Mouse (Mus musculus) embryonic facial prominence, embryonic 10.5 days (tissue): Measurements from ENCODE around the gene Eef1e1. TPM values are rescaled to one million over a fixed set of nuclear protein-coding genes. Genes with fewer than 3 reads are reported as not detected.
A peak's percentile ranks its signal among the peaks of the same experiment; 100 is the strongest.
"Not testable (repeated sequence)": the region's sequence is repeated elsewhere in the genome, so short reads cannot be mapped to it uniquely, and the experiment has no call there.

Experiments
- DNase-seq: peaks from one replicate; pipeline ENCODE4 v3.0.0-alpha.2; 2017; ENCODE audit warnings: low spot score
- H3K27ac ChIP-seq: fragments of 300-500 bp; sonication (generic); replicated peaks from 2 replicates; pipeline ENCODE4 v1.5.1; 2016; ENCODE audit warnings: mild to moderate bottlenecking
- H3K27me3 ChIP-seq: fragments of 300-500 bp; sonication (generic); replicated peaks from 2 replicates; pipeline ENCODE4 v1.6.1; 2016; ENCODE audit warnings: low read depth, mild to moderate bottlenecking; ENCODE audit not compliant: poor library complexity, severe bottlenecking
- H3K36me3 ChIP-seq: fragments of 300-500 bp; sonication (generic); replicated peaks from 2 replicates; pipeline ENCODE4 v1.6.1; 2016; ENCODE audit warnings: mild to moderate bottlenecking, moderate library complexity
- H3K4me1 ChIP-seq: fragments of 300-500 bp; sonication (generic); 2 replicates; pipeline ENCODE4 v1.6.1; 2016
- H3K4me3 ChIP-seq: fragments of 300-500 bp; sonication (generic); 2 replicates; pipeline ENCODE4 v1.5.1; 2016; ENCODE audit warnings: mild to moderate bottlenecking, moderate library complexity
- H3K9me3 ChIP-seq: fragments of 300-500 bp; sonication (generic); 2 replicates; pipeline ENCODE4 v1.6.1; 2016; ENCODE audit warnings: mild to moderate bottlenecking
- WGBS: fragments of 180-500 bp; shearing (Covaris S2); methylation state at CpG from one replicate; pipeline ENCODE4 v1.1.7; 2016; 5-methylcytosine and 5-hydroxymethylcytosine counted together
- polyA plus RNA-seq: library from polyadenylated mRNA; unstranded; fragments of >200 nt; fragmentation: Nextera tagmentation; extraction: Ambion mirVana; gene quantifications from 2 replicates; pipeline ENCODE4 v1.2.1, GENCODE M21; 2016

Eef1e1 gene
- 65.0 and 69.5 TPM in 2 replicates for polyA plus RNA-seq

DNA sequence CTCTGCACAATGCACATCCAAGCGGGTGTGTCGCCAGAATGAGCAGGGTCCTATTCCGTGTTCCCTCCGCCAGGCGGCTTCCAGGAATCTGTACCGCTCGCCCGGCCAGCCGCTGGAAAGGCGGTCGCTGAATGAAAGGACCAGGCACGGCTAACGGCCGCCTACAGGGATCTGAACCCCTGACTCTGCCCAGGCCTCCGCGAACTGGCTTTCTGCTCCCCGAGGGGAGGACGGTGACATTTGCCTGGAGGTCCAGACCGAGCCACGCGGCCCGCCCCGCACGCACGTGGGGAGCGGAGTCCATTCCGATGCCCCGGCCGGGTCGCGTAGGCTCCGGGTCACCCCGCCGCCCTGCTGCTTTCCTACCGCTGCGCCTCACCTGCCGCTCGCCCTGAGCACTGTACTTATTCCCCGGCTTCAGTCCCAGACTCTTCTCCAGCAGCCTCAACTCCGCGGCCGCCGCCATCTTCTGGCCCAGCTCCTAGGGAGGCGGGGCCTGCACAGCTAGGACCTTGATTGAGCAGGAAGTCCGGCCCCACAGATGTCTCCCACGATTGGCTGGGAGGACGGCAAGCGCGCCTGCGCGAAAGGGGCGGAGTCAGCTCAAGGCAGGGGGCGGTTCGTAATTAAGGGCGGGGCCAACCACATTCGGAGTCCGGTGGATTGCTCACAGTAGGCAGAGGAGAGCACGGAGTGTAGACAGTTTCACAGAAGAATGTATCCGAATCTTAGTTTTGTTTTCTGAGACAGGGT is at the start of gene Eef1e1:
Gene Eef1e1, minus strand, starts transcription at position 531 of the 753 bp plus-strand sequence.
- Histone ChIP-seq H3K9me3 (0 out of 2 replicates have a peak, but pooled peaks cover 2% of the 10 kb centered on the region), H3K36me3 (peaks cover 36% of the 10 kb centered on the region), H3K4me1 (peaks cover 13% of the 10 kb centered on the region), H3K4me3 (peak within 1 kb of the TSS; percentile 95), H3K27me3 (no peaks in the 10 kb centered on the region), H3K27ac (peak within 1 kb of the TSS; percentile 97)
- peak; percentile 97 for DNase-seq
- under 1% methylated on average over 59 of the region's 59 CpGs for WGBS

DNA sequence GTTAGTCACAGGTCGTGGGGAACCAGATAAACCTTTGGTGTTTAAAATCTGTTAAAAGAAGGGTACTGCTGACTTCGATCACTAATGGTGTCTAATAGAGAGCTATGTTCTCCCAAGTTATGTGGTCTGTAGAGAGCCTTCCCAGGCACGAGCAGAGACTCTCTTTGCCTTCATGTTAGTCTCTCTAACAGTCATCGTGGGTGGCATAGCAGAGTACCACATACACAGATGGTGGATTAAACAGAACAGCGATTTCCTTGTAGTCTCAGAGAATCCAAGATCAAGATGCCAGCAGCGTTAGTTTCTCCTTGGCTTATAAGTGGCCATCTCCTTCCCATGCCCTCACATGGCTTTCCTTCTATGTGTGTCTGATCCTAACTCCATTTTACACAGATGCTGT is 32.0 kb upstream of the Eef1e1 start:
- Histone ChIP-seq H3K4me1 (peaks cover 1% of the 10 kb centered on the region; the same call in 1 of the 2 replicates), H3K4me3 (no peak overlapping the region), H3K9me3 (no peaks in the 10 kb centered on the region), H3K36me3 (no peaks in the 10 kb centered on the region), H3K27me3 (no peaks in the 10 kb centered on the region), H3K27ac (no peak overlapping the region)
- WGBS: 85% methylated on average over 6 of the region's 6 CpGs
- DNase-seq: no peak

DNA sequence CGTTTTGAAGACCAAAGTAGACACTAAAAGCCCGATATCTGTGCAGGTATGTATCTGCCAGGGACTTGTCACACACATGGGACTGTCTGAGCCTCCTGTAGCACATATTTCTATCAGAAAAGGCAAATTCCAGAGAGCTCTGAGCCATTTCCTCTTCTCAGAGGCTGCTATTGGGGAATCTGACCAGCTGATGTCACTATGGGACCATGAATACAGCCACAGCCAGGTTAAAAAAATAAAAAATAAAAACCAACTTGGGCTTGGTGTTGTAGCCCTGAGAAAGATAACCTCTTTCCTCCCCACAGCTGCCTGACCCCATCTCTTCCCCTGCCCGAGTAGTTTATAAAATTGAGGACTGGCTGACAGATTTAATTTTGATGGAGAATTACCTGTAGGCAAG is 31.2 kb upstream of the Eef1e1 start:
- peak; percentile 15 for DNase-seq
- no peak overlapping the region for H3K4me3 ChIP-seq
- 53% methylated on average over 3 of the region's 3 CpGs for WGBS
- no peaks in the 10 kb centered on the region for H3K9me3 ChIP-seq
- no peaks in the 10 kb centered on the region for H3K27me3 ChIP-seq
- H3K27ac ChIP-seq: no peak overlapping the region
- H3K4me1 ChIP-seq: no peaks in the 10 kb centered on the region
- H3K36me3 ChIP-seq: no peaks in the 10 kb centered on the region

DNA sequence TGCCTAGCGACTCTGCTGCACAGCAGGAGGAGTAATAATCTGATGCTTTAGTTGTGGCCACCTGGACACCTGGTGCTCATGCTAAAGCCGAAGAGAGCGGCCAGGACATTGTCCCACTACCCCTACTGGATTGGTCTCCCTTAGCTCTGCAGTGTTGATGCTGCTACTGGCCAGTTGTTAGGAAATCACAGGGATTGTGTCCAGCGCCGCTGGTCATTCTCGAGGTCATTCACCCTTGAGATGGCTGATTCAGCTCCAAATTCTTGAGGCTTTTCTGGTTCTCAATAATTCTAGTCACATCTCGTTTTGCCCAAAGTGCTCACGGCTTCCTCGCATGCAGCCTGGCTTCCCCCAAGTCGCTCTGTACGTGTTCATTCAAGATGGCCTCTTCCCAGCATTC is 29.9 kb upstream of the Eef1e1 start:
- Histone ChIP-seq H3K9me3 (no peaks in the 10 kb centered on the region), H3K36me3 (no peaks in the 10 kb centered on the region), H3K27me3 (no peaks in the 10 kb centered on the region), H3K4me1 (peaks cover 3% of the 10 kb centered on the region; the same call in 1 of the 2 replicates), H3K4me3 (no peak overlapping the region), H3K27ac (no peak overlapping the region)
- no peak for DNase-seq
- WGBS: 90% methylated on average over 11 of the region's 11 CpGs

DNA sequence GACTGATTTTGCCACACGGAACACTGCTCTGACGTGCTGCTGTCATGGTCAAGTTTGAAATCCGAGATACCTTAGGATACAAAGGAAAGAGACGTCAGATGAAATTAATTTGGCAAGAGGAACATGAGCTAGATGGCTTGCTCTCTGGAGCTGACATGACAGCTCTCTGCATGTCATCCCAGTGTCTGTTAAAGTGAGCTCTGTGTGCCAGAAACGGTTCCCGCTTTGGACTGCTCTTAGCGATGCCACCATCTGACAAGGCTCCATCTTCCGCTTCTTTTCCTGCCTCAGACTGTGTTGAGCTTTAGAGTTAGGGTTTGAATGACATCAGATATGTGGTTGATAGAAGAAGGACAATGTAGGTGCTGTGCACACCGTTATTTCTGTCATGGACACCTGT is 13.5 kb upstream of the Eef1e1 start:
- Histone ChIP-seq H3K36me3 (no peaks in the 10 kb centered on the region), H3K9me3 (no peaks in the 10 kb centered on the region), H3K4me1 (no peaks in the 10 kb centered on the region), H3K27ac (no peak overlapping the region), H3K27me3 (no peaks in the 10 kb centered on the region), H3K4me3 (no peak overlapping the region)
- DNase-seq: no peak
- WGBS: 82% methylated on average over 9 of the region's 9 CpGs

DNA sequence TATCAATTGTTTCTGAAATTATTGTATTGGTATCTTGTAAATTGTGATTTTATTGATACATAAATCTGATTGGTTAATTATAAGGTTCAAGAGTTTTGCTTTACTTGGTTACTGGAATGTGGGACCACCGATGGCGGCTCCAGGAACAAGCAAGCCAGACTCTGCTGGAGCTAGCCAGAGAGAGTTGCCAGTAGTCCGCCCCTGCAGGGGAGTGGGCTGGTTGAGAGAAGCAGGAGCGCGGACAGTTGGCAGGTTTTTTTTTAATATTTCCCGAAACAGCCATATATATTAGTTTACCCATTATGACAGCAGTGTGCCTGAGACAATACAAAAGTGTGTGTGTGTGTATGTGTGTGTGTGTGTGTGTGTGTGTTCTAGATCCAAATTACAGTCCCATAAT is 12.6 kb upstream of the Eef1e1 start:
- not testable (repeated sequence) for H3K4me3 ChIP-seq, H3K4me1 ChIP-seq, H3K27me3 ChIP-seq, H3K36me3 ChIP-seq, H3K9me3 ChIP-seq, DNase-seq, H3K27ac ChIP-seq
- WGBS: 90% methylated on average over 6 of the region's 6 CpGs

DNA sequence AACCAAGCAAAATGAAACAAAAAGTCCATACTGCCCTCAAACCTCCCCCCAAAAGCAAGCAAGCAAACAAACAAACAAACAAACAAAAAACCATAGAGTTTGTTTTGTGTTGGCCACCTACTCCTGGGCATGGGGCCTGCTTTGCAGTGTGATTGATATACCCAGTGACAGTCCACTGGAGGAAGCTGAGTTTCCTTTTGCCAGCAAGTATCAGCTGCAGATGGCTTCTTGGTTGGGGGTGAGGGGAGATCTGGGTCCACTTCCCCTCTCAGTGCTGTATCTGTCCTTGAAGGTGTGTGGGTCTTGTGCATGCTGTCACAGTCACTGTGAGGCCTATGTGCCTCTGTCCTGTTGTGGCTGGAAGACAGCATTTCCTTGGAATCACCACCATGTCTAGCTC is 11.2 kb upstream of the Eef1e1 start:
- H3K4me1 ChIP-seq: no peaks in the 10 kb centered on the region
- H3K9me3 ChIP-seq: no peaks in the 10 kb centered on the region
- no peak overlapping the region for H3K4me3 ChIP-seq
- no peak overlapping the region for H3K27ac ChIP-seq
- DNase-seq: no peak
- H3K27me3 ChIP-seq: no peaks in the 10 kb centered on the region
- no peaks in the 10 kb centered on the region for H3K36me3 ChIP-seq

DNA sequence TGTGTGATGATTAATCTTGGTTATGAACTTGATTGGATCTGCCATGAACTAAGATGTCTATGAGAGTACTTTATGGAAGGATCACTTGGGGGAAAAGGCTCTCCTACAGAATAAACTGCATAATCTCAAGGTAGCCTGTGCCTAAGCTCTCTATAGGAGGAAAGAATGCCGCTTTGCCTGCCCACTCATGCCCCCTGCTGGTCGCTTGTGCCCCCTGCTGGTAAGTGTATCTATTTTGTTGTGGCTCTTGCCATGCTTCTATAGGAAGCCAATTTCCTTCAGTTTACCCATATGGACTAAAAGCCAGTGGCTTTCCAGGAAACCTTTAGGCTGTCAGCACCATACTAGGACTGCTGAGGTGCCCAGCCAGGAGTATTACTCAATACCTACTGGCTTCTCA is 9.7 kb upstream of the Eef1e1 start:
- H3K27ac ChIP-seq: no peak overlapping the region
- DNase-seq: peak; percentile 43
- H3K4me3 ChIP-seq: no peak overlapping the region
- H3K4me1 ChIP-seq: no peaks in the 10 kb centered on the region
- no peaks in the 10 kb centered on the region for H3K27me3 ChIP-seq
- H3K36me3 ChIP-seq: no peaks in the 10 kb centered on the region
- H3K9me3 ChIP-seq: no peaks in the 10 kb centered on the region
- WGBS: 26% methylated on average over 2 of the region's 2 CpGs

DNA sequence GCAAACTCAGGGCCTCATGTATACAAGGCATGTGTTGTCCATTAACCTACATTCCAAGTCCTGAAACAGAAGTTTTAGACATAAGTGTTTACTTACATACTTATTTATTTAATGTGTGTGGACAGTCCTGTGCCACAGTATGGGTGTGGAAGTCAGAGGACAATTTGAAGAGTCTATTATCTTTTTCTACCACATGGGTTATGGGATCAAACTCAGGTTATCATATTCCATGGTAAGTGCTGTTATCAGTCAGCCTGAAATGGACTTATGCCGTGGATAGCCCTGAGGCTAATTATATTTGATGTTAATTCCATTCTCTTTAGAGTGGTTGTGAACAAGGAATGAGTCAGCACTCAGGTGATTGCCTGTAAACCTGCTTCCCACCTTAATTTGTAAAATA is 5.9 kb upstream of the Eef1e1 start:
- H3K27ac ChIP-seq: no peak overlapping the region
- no peaks in the 10 kb centered on the region for H3K4me1 ChIP-seq
- 65% methylated on average over 1 of the region's 1 CpGs for WGBS
- H3K36me3 ChIP-seq: no peaks in the 10 kb centered on the region
- H3K4me3 ChIP-seq: no peak overlapping the region
- 0 out of 2 replicates have a peak, but pooled peaks cover 2% of the 10 kb centered on the region for H3K9me3 ChIP-seq
- H3K27me3 ChIP-seq: no peaks in the 10 kb centered on the region
- DNase-seq: no peak

DNA sequence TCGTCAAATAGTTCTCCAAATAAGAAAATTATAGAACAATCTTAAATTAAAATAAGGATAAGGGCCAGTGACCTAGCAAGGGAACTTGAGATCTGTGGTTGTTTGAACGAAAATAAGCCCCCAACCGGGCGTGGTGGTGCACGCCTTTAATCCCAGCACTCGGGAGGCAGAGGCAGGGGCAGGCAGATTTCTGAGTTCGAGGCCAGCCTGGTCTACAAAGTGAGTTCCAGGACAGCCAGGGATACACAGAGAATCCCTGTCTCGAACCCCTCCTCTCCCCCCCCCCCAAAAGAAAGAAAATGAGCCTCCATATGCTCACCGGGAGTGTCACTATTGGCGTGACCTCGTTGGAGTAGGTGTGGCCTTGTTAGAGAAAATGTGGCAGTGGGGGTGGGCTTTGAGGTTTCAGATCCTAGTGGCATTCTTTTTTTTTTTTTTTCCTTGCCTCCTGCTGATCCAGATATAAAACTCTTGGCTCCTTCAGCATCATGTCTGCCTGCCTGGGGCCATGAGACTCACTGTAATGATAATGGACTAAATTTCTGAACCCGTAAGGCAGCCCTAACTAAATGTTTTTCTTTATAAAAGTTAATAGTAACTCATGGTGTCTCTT is 772 bp upstream of the Eef1e1 start:
- peak overlapping the region; percentile 95; the same call in 1 of the 2 replicates for H3K4me3 ChIP-seq
- 89% methylated on average over 12 of the region's 12 CpGs for WGBS

DNA sequence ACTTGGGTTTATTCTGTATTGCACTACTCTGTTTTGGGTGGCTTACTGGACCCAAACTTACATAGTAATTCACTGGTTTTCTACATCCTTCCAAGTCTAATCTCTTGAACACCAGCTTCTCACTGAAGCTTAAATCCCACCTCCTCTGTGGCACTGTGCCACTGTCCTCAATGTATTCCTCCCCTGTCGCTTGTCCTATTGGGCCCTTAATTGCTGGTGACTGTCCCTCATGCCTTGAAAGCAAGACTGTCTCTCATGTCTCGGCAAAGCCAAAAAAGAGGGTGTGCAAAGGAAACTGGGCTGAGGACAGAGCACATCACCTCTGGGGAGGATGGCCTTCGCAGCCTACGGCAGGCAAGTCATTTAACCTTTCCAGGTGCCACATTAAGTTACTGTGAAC is 993 bp downstream of the Eef1e1 start:
- Histone ChIP-seq H3K4me1 (peaks cover 13% of the 10 kb centered on the region), H3K4me3 (peak overlapping the region; percentile 95), H3K9me3 (0 out of 2 replicates have a peak, but pooled peaks cover 2% of the 10 kb centered on the region), H3K36me3 (peaks cover 45% of the 10 kb centered on the region), H3K27me3 (no peaks in the 10 kb centered on the region), H3K27ac (peak overlapping the region; percentile 97)
- DNase-seq: no peak
- WGBS: 21% methylated on average over 4 of the region's 4 CpGs

More for the DNA sequence above, 772 bp upstream of the Eef1e1 start:
- Histone ChIP-seq H3K4me1 (peaks cover 13% of the 10 kb centered on the region), H3K36me3 (peaks cover 27% of the 10 kb centered on the region), H3K27ac (no peak overlapping the region), H3K9me3 (0 out of 2 replicates have a peak, but pooled peaks cover 2% of the 10 kb centered on the region), H3K27me3 (no peaks in the 10 kb centered on the region)
- no peak for DNase-seq

DNA sequence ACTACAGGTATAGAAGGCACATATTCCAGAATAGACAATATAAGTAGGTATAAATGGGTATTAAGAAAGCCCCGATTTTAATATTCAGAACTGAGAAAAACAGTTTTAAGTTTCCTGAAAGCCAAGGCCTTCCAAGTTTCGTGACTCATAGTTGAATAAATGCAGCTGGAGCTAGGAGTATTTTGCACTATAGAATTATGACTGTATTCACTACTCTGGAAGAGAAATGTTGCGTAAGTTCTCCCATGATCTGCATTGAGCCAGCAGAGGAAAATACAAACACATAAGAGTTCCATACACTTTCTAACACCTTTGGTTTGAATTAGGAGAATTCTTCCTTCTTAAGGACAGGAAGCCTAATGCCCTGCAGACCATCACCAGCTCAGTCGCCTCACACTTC is 8.6 kb downstream of the Eef1e1 start:
- 93% methylated on average over 4 of the region's 4 CpGs for WGBS
- no peaks in the 10 kb centered on the region for H3K4me1 ChIP-seq
- no peak overlapping the region for H3K27ac ChIP-seq
- no peaks in the 10 kb centered on the region for H3K9me3 ChIP-seq
- H3K27me3 ChIP-seq: no peaks in the 10 kb centered on the region
- no peak overlapping the region for H3K4me3 ChIP-seq
- no peak for DNase-seq
- peaks cover 100% of the 10 kb centered on the region for H3K36me3 ChIP-seq

DNA sequence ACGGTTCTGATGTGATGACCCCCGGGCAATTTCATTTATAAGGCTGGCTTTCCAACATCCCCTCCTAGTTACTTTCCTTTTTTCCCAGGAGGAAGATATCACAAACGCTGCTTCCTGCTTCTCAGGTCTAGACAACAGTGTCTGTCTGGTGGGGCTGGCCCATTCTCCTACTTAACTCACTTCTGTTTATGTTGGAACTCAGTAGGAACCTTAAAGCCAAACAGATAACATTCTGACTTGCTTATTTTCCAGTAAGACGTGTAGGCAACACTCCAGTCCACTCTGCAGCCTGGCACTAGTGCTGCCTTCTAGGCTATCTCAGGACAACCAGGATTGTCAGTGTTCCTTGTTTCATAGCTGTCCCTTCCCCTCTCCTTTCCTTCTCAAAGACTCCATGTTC is 9.8 kb downstream of the Eef1e1 start:
- DNase-seq: no peak
- no peak overlapping the region for H3K4me3 ChIP-seq
- H3K4me1 ChIP-seq: no peaks in the 10 kb centered on the region
- WGBS: 92% methylated on average over 4 of the region's 4 CpGs
- H3K9me3 ChIP-seq: no peaks in the 10 kb centered on the region
- no peaks in the 10 kb centered on the region for H3K27me3 ChIP-seq
- peaks cover 100% of the 10 kb centered on the region for H3K36me3 ChIP-seq
- no peak overlapping the region for H3K27ac ChIP-seq
